Mouse (Mus musculus) MEL (cell line): ENCODE results near the gene Atrnl1. TPM values are rescaled to one million over a fixed set of nuclear protein-coding genes. Genes with fewer than 3 reads are reported as not detected.

Source experiments
- DNase-seq: peaks from one replicate; pipeline ENCODE4 v3.0.0; 2011; ENCODE audit warnings: low read depth, low spot score
- H3K27ac ChIP-seq: 2 replicates; pipeline ENCODE4 v1.5.1; 2012; ENCODE audit warnings: low read depth, mild to moderate bottlenecking, control low read depth, low read length, moderate library complexity; ENCODE audit not compliant: control insufficient read depth
- H3K27me3 ChIP-seq, 2 experiments: fragments of 150-350 bp in 1 of 2; sonication (generic) in 1 of 2; 2 replicates each; pipeline ENCODE4 v1.6.1; 2012; ENCODE audit warnings: low read length in 2 of 2, mild to moderate bottlenecking in 2 of 2, improper control_type of control experiment in 1 of 2, moderate library complexity in 1 of 2; ENCODE audit not compliant: insufficient read depth in 2 of 2, control insufficient read depth in 1 of 2
- H3K36me3 ChIP-seq, 2 experiments: 2 replicates each; pipeline ENCODE4 v1.6.1; 2012 to 2014; ENCODE audit warnings: low read length in 2 of 2, improper control_type of control experiment in 1 of 2, inconsistent platforms in 1 of 2, mild to moderate bottlenecking in 1 of 2; ENCODE audit not compliant: insufficient read depth in 2 of 2, control insufficient read depth in 1 of 2
- H3K4me1 ChIP-seq, 2 experiments: fragments of 150-350 bp in 1 of 2; sonication (generic) in 1 of 2; 2 replicates each; pipeline ENCODE4 v1.6.1; 2012; ENCODE audit warnings: low read length in 2 of 2, improper control_type of control experiment in 1 of 2, mild to moderate bottlenecking in 1 of 2; ENCODE audit not compliant: insufficient read depth in 2 of 2, control insufficient read depth in 1 of 2
- H3K4me3 ChIP-seq, 2 experiments: fragments of 150-350 bp in 1 of 2; sonication (generic) in 1 of 2; 2 replicates each; pipeline ENCODE4 v1.5.1; 2012; ENCODE audit warnings: low read depth in 2 of 2, low read length in 2 of 2, mild to moderate bottlenecking in 2 of 2, moderate library complexity in 2 of 2, control low read depth in 1 of 2, improper control_type of control experiment in 1 of 2; ENCODE audit not compliant: control insufficient read depth in 1 of 2, insufficient read depth in 1 of 2
- H3K79me2 ChIP-seq: 2 replicates; pipeline ENCODE4 v1.6.1; 2012; ENCODE audit warnings: mild to moderate bottlenecking, low read length, moderate library complexity; ENCODE audit not compliant: control insufficient read depth, poor library complexity, insufficient read depth
- H3K9ac ChIP-seq: 2 replicates; pipeline ENCODE4 v1.6.1; 2012; ENCODE audit warnings: low read depth, mild to moderate bottlenecking, control low read depth, low read length, moderate library complexity; ENCODE audit not compliant: control insufficient read depth, poor library complexity, severe bottlenecking
- H3K9me3 ChIP-seq: fragments of 150-350 bp; sonication (generic); replicated peaks from 2 replicates; pipeline ENCODE4 v1.6.1; 2012; ENCODE audit warnings: mild to moderate bottlenecking, low read length, improper control_type of control experiment, moderate library complexity; ENCODE audit not compliant: insufficient read depth
- CHD2 ChIP-seq: IDR thresholded peaks from 2 replicates; pipeline ENCODE4 v1.6.1; 2011; ENCODE audit warnings: low read length, improper control_type of control experiment
- CTCF ChIP-seq, 3 experiments: IDR thresholded peaks in 2 of 3; conservative IDR thresholded peaks in 1 of 3; 2 replicates each; pipeline ENCODE4 v1.5.1; 2011 to 2012; ENCODE audit warnings: low read length in 3 of 3, low read depth in 2 of 3, mild to moderate bottlenecking in 2 of 3, improper control_type of control experiment in 1 of 3, inconsistent platforms in 1 of 3, mixed read lengths in 1 of 3, moderate library complexity in 1 of 3; ENCODE audit not compliant: control insufficient read depth in 1 of 3, insufficient read depth in 1 of 3, poor library complexity in 1 of 3, severe bottlenecking in 1 of 3
- E2F4 ChIP-seq: IDR thresholded peaks from 2 replicates; pipeline ENCODE4 v1.6.1; 2011; ENCODE audit warnings: low read depth, low read length, improper control_type of control experiment, borderline replicate concordance
- ELF1 ChIP-seq: IDR thresholded peaks from 2 replicates; pipeline ENCODE4 v1.6.1; 2014; ENCODE audit warnings: low read depth, mild to moderate bottlenecking, inconsistent platforms, low read length, improper control_type of control experiment, moderate library complexity
- EP300 ChIP-seq, 2 experiments: IDR thresholded peaks; 2 replicates each; pipeline ENCODE4 v1.6.1; 2011; ENCODE audit warnings: improper control_type of control experiment in 2 of 2, low read length in 2 of 2, low read depth in 1 of 2, mild to moderate bottlenecking in 1 of 2
- GABPA ChIP-seq: IDR thresholded peaks from 2 replicates; pipeline ENCODE4 v1.6.1; 2012; ENCODE audit warnings: low read depth, mild to moderate bottlenecking, inconsistent platforms, low read length, improper control_type of control experiment, moderate library complexity
- KAT2A ChIP-seq: conservative IDR thresholded peaks from 2 replicates; pipeline ENCODE4 v1.6.1; 2012; ENCODE audit warnings: low read depth, low read length, improper control_type of control experiment, inconsistent platforms
- MAFK ChIP-seq: IDR thresholded peaks from 2 replicates; pipeline ENCODE4 v1.6.1; 2011; ENCODE audit warnings: low read depth, mild to moderate bottlenecking, low read length, improper control_type of control experiment, borderline replicate concordance
- MAZ ChIP-seq: IDR thresholded peaks from 2 replicates; pipeline ENCODE4 v1.6.1; 2012; ENCODE audit warnings: low read depth, mild to moderate bottlenecking, inconsistent platforms, low read length, improper control_type of control experiment
- MEF2A ChIP-seq: IDR thresholded peaks from 2 replicates; pipeline ENCODE4 v1.6.1; 2014; ENCODE audit warnings: low read depth, mild to moderate bottlenecking, inconsistent platforms, low read length, improper control_type of control experiment; ENCODE audit not compliant: poor library complexity, insufficient replicate concordance, severe bottlenecking; ENCODE audit errors: extremely low read depth
- MXI1 ChIP-seq: IDR thresholded peaks from 2 replicates; pipeline ENCODE4 v1.6.1; 2011; ENCODE audit warnings: mild to moderate bottlenecking, low read depth, low read length, improper control_type of control experiment
- MYC ChIP-seq: IDR thresholded peaks from 2 replicates; pipeline ENCODE4 v1.6.1; 2011; ENCODE audit warnings: low read depth, mild to moderate bottlenecking, low read length, improper control_type of control experiment, moderate library complexity
- POLR2AphosphoS2 ChIP-seq: IDR thresholded peaks from 2 replicates; pipeline ENCODE4 v1.6.1; 2011; ENCODE audit warnings: low read length, improper control_type of control experiment
- RAD21 ChIP-seq: IDR thresholded peaks from 2 replicates; pipeline ENCODE4 v1.6.1; 2011; ENCODE audit warnings: mild to moderate bottlenecking, low read depth, low read length, improper control_type of control experiment
- SMC3 ChIP-seq: IDR thresholded peaks from 2 replicates; pipeline ENCODE4 v1.6.1; 2011; ENCODE audit warnings: low read depth, low read length, improper control_type of control experiment
- TAL1 ChIP-seq: IDR thresholded peaks from 2 replicates; pipeline ENCODE4 v1.6.1; 2012; ENCODE audit warnings: mild to moderate bottlenecking, inconsistent platforms, low read length, moderate library complexity, mixed read lengths
- TBP ChIP-seq: IDR thresholded peaks from 2 replicates; pipeline ENCODE4 v1.8.0; 2011; ENCODE audit warnings: low read depth, low read length, improper control_type of control experiment
- UBTF ChIP-seq: IDR thresholded peaks from 2 replicates; pipeline ENCODE4 v1.6.1; 2012; ENCODE audit warnings: low read depth, mild to moderate bottlenecking, inconsistent platforms, low read length, improper control_type of control experiment, moderate library complexity, borderline replicate concordance; ENCODE audit not compliant: insufficient read depth
- ZNF384 ChIP-seq: IDR thresholded peaks from 2 replicates; pipeline ENCODE4 v1.6.1; 2012; ENCODE audit warnings: low read depth, mild to moderate bottlenecking, inconsistent platforms, low read length, improper control_type of control experiment
- polyA plus RNA-seq, 2 experiments: library from polyadenylated mRNA; stranded (reverse) in 1 of 2; unstranded in 1 of 2; fragments of >175 nt in 1 of 2; fragments of >200 nt in 1 of 2; gene quantifications; 2 replicates each; pipeline versions ENCODE4 v1.2.1 to v1.2.4; 2012; ENCODE audit warnings: low replicate concordance in 2 of 2, low read depth in 1 of 2; ENCODE audit not compliant: insufficient read length in 2 of 2, insufficient read depth in 1 of 2, missing spikeins in 1 of 2
- total RNA-seq: library from RNA; depleted of rRNA; stranded (reverse); fragments of 300-350 nt; gene quantifications from 2 replicates; pipeline ENCODE4 v1.2.3, GENCODE M21; 2012

Gene Atrnl1
- total and polyA plus RNA-seq, 3 experiments = 6.4 to 8.2 TPM; not detected in 1

GRCm38 (mm10) chr19:57985918-57986900, 375.4 kb downstream of the Atrnl1 start:
- TF ChIP-seq RAD21 = no peak
- no peak for TF ChIP-seq MAFK
- TF ChIP-seq ZNF384 = no peak
- TF ChIP-seq MEF2A = no peak
- no peak for TF ChIP-seq TBP
- TF ChIP-seq KAT2A = no peak
- no peak for TF ChIP-seq MAZ
- no peak for TF ChIP-seq UBTF
- TF ChIP-seq GABPA = no peak
- no peak for TF ChIP-seq MXI1
- TF ChIP-seq SMC3 = no peak
- TF ChIP-seq CTCF (IDR thresholded peaks at IDR 0.05 in 2 of 3, conservative IDR thresholded peaks at IDR 0.05 in 1 of 3; ENCODE audit: control insufficient read depth in 1 of 3, insufficient read depth in 1 of 3, low read depth in 2 of 3, low read length in 3 of 3, poor library complexity in 1 of 3, severe bottlenecking in 1 of 3) = no peak
- no peak for TF ChIP-seq POLR2AphosphoS2
- no peak for TF ChIP-seq E2F4
- TF ChIP-seq CHD2 = no peak
- TF ChIP-seq EP300 (IDR thresholded peaks at IDR 0.05; ENCODE audit: low read depth in 1 of 2, low read length in 2 of 2) = no peak
- no peak for TF ChIP-seq MYC
- TF ChIP-seq TAL1 = no peak
- Histone ChIP-seq H3K9ac (no peak overlapping the region), H3K9me3 (no peaks in the 10 kb centered on the region), H3K79me2 (no peaks in the 10 kb centered on the region), H3K27ac (no peak overlapping the region), H3K4me3 (no peak overlapping the region), H3K4me1 (no peaks in the 10 kb centered on the region), H3K27me3 (no peaks in the 10 kb centered on the region), H3K36me3 (no peaks in the 10 kb centered on the region)
- DNase-seq = no peak

DNA sequence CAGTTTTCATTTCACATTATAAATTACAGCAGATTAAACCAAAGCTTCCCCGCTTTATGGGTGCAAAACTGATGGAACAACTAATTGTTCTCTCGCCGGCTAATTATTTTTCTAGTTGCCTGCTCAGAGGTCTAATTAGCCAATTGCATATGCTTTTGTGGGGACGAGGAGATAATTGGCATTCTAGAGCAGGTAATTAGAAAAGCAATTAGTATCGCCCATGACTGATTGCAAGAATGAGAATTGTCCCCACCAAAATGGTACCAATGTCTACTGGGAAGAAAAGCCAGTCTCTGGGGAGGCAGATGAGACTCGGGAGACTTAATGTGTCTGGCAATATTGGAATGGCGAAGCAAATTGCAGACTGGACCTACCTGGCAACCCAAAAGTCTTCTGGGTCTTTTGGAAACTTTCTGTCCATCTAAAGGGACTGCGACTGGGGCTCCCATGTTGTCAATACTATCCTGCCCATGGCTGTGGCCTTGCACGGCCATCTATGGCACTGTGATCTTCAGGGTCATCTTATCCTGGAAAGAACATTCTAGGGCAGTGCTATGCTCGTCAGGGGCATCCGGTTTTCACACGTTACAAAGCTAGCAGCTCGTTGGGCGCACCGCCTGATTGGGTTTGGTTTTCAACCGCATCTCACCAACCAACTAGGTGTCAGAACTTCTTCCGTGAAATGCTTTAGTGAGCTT, 377.0 kb downstream of the Atrnl1 start:
- no peak for DNase-seq
- Histone ChIP-seq H3K79me2 (no peaks in the 10 kb centered on the region), H3K9ac (no peak overlapping the region), H3K27me3 (no peaks in the 10 kb centered on the region), H3K27ac (no peak overlapping the region), H3K4me1 (no peaks in the 10 kb centered on the region), H3K9me3 (no peaks in the 10 kb centered on the region), H3K36me3 (no peaks in the 10 kb centered on the region), H3K4me3 (no peak overlapping the region)
- TF ChIP-seq ZNF384 (no peak), ELF1 (no peak), MYC (no peak)
